Mouse (Mus musculus) left cerebral cortex, postnatal 10 days (tissue): ENCODE data around the gene Arvcf. TPM values are rescaled to one million over a fixed set of nuclear protein-coding genes. Genes with fewer than 3 reads are reported as not detected.

Experiments
- DNase-seq, 2 experiments: peaks; one replicate each; pipeline ENCODE4 v3.0.0; 2021 to 2022; ENCODE audit warnings: low spot score in 2 of 2, mixed read lengths in 1 of 2; ENCODE audit errors: extremely low spot score in 1 of 2
- intact Hi-C: fragments of 180-260 bp; cut with DNase I; formaldehyde crosslinking; loops from one replicate; pipeline ENCODE4 v1.15.1; 2025
- total RNA-seq, 2 experiments: library from RNA; stranded (reverse); gene quantifications; 2 replicates each; pipeline ENCODE4 v1.2.3; 2021

The Arvcf gene
- total RNA-seq, 2 experiments from 2014 or later, result 43.0 to 46.4 TPM

GRCm38 (mm10) chr16:18349761-18350325, 1.9 kb downstream of the Arvcf start:
- intact Hi-C loops, result loop anchor here (5.0 to 10.0 kb wide), 4 partner anchors 57 to 465 kb away; partner anchors contain the start of genes Cdc45 and Ufd1
- DNase-seq, result no peak

GRCm38 (mm10) chr16:18351313-18352055, 3.5 kb downstream of the Arvcf start:
- intact Hi-C loops, result no loop called here
- DNase-seq, result peak in 1 of 2 experiments; percentile 77

GRCm38 (mm10) chr16:18353106-18353505, 5.1 kb downstream of the Arvcf start:
- DNase-seq, result no peak
- intact Hi-C loops, result no loop called here

GRCm38 (mm10) chr16:18356961-18357360, 9.0 kb downstream of the Arvcf start:
- intact Hi-C loops, result no loop called here
- DNase-seq, result no peak

- no peak for DNase-seq
- intact Hi-C loops, result no loop called here
Observed at GRCm38 (mm10) chr16:18357977-18358376, 10.0 kb downstream of the Arvcf start.

GRCm38 (mm10) chr16:18360151-18360805, 12.3 kb downstream of the Arvcf start:
- intact Hi-C loops, result no loop called here
- DNase-seq, result no peak

- DNase-seq, result no peak
- intact Hi-C loops, result no loop called here
Observed at GRCm38 (mm10) chr16:18362948-18363347, 15.0 kb downstream of the Arvcf start.

GRCm38 (mm10) chr16:18366849-18367248, 18.9 kb downstream of the Arvcf start:
- no peak for DNase-seq
- intact Hi-C loops, result no loop called here

GRCm38 (mm10) chr16:18370197-18370596, 22.2 kb downstream of the Arvcf start:
- no peak for DNase-seq
- intact Hi-C loops, result no loop called here

- intact Hi-C loops, result no loop called here
- DNase-seq, result no peak
Observed at GRCm38 (mm10) chr16:18373632-18374031, 25.6 kb downstream of the Arvcf start.

- DNase-seq, result no peak
- intact Hi-C loops, result no loop called here
Observed at GRCm38 (mm10) chr16:18376297-18376954, 28.4 kb downstream of the Arvcf start.

- DNase-seq, result no peak
- intact Hi-C loops, result no loop called here
Observed at GRCm38 (mm10) chr16:18377203-18377602, 29.2 kb downstream of the Arvcf start.

GRCm38 (mm10) chr16:18378489-18378888, 30.5 kb downstream of the Arvcf start:
- intact Hi-C loops, result no loop called here
- DNase-seq, result no peak

GRCm38 (mm10) chr16:18379338-18380001, 31.5 kb downstream of the Arvcf start:
- no peak for DNase-seq
- intact Hi-C loops, result no loop called here

GRCm38 (mm10) chr16:18380495-18381063, 32.6 kb downstream of the Arvcf start:
- no peak for DNase-seq
- intact Hi-C loops, result no loop called here

GRCm38 (mm10) chr16:18381621-18382258, 33.8 kb downstream of the Arvcf start:
- DNase-seq, result no peak
- intact Hi-C loops, result no loop called here

- DNase-seq, result no peak
Observed at GRCm38 (mm10) chr16:18383045-18383726, 35.2 kb downstream of the Arvcf start.

GRCm38 (mm10) chr16:18383756-18384155, 35.8 kb downstream of the Arvcf start:
- intact Hi-C loops, result no loop called here
- no peak for DNase-seq

More at GRCm38 (mm10) chr16:18383045-18383726, 35.2 kb downstream of the Arvcf start:
- intact Hi-C loops, result no loop called here
